ENCODE assay signal across 25 mouse cellular contexts in the genomic region with DNA sequence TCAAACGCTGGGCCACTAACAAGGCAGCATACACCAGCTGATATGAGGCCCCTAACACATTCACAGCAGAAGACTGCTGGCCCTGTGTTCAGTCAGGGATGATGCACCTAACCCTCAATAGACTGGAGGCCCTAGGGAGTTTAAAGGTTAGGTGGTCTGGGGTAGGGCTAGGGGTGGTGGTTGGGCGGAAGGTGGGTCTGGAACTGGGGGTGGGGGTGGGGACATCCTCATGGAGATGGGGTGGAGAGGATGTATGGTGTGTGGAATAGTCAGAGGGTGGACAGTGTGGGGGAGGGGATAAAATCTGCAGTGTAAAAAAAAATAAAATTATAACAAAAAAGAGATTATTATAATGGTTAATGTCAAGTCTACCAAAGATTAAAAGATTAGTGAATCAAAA.
DNase-seq lines count a peak whose midpoint lies in the region; ATAC-seq and TF ChIP-seq lines count a peak whose summit lies in the region.
"Had no signal": no experiment of that assay in that cellular context is flagged by ENCODE, and none has a peak within 500 bp of the region (broad histone marks: within the 10 kb centered on the region; RNA-seq: fewer than 3 reads in every experiment).

No protein-coding gene starts in this region.

- H3K9ac ChIP-seq in embryonic facial prominence, embryonic 12.5 days: no peak overlapping the region
- no peak overlapping the region for H3K9ac ChIP-seq in hindbrain, embryonic 15.5 days
- no peak overlapping the region for H3K9ac ChIP-seq in hindbrain, postnatal 0 days (replicated peaks; ENCODE audit: low read length)
- H3K9ac ChIP-seq in midbrain, embryonic 14.5 days (replicated peaks; ENCODE audit: low read length): no peak overlapping the region
- no peak overlapping the region for H3K9ac ChIP-seq in midbrain, embryonic 11.5 days (ENCODE audit: low read length)
- H3K9ac ChIP-seq: embryonic facial prominence, embryonic 15.5 days; forebrain, embryonic 13.5 days; forebrain, embryonic 15.5 days; forebrain, postnatal 0 days had no signal

- H3K4me3 ChIP-seq in embryonic facial prominence, embryonic 12.5 days: no peak overlapping the region
- no peak overlapping the region for H3K4me3 ChIP-seq in embryonic facial prominence, embryonic 10.5 days
- H3K4me3 ChIP-seq in hindbrain, embryonic 15.5 days: no peak overlapping the region
- no peak overlapping the region for H3K4me3 ChIP-seq in hindbrain, postnatal 0 days (ENCODE audit: low read length)
- H3K4me3 ChIP-seq in midbrain, embryonic 14.5 days (replicated peaks; ENCODE audit: low read depth, low read length): no peak overlapping the region
- H3K4me3 ChIP-seq in midbrain, embryonic 11.5 days (ENCODE audit: low read depth, low read length): no peak overlapping the region
- H3K4me3 ChIP-seq: embryonic facial prominence, embryonic 15.5 days; erythroblast, embryonic 14.5 days; forebrain, embryonic 13.5 days; forebrain, embryonic 15.5 days had no signal

- peak; percentile 60; the same call in 1 of the 2 replicates for ATAC-seq in embryonic facial prominence, embryonic 12.5 days (ENCODE audit: insufficient number of reproducible peaks, insufficient read depth, low FRiP score, low TSS enrichment)
- ATAC-seq in hindbrain, embryonic 15.5 days (ENCODE audit: low FRiP score, low read depth): peak; percentile 30; the same call in 1 of the 2 replicates
- no peak for ATAC-seq in hindbrain, postnatal 0 days
- 0 out of 2 replicates have a peak, but pooled peaks have one; percentile 20 for ATAC-seq in midbrain, embryonic 14.5 days (ENCODE audit: low FRiP score, low TSS enrichment)
- no peak for ATAC-seq in midbrain, embryonic 11.5 days (ENCODE audit: low FRiP score)
- ATAC-seq: activated CD4-positive, CD25-positive, alpha-beta regulatory T cell, adult 4 months; CD4-positive, CD25-positive, alpha-beta regulatory T cell, adult 4 months; forebrain, embryonic 13.5 days; forebrain, embryonic 15.5 days; forebrain, postnatal 0 days; Patski had no signal

- 90% methylated on average over 2 of the region's 2 CpGs for WGBS in embryonic facial prominence, embryonic 12.5 days
- 81% methylated on average over 2 of the region's 2 CpGs for WGBS in embryonic facial prominence, embryonic 10.5 days
- 86% methylated on average over 2 of the region's 2 CpGs for WGBS in hindbrain, embryonic 15.5 days
- 82% methylated on average over 2 of the region's 2 CpGs for WGBS in hindbrain, postnatal 0 days
- WGBS in midbrain, embryonic 14.5 days: 84% methylated on average over 2 of the region's 2 CpGs
- WGBS in midbrain, embryonic 11.5 days: 83% methylated on average over 2 of the region's 2 CpGs

- no peaks in the 10 kb centered on the region for H3K4me1 ChIP-seq in embryonic facial prominence, embryonic 12.5 days
- no peaks in the 10 kb centered on the region for H3K4me1 ChIP-seq in embryonic facial prominence, embryonic 10.5 days
- no peaks in the 10 kb centered on the region for H3K4me1 ChIP-seq in hindbrain, embryonic 15.5 days (replicated peaks)
- H3K4me1 ChIP-seq in hindbrain, postnatal 0 days (ENCODE audit: insufficient read depth, low read length): no peaks in the 10 kb centered on the region
- no peaks in the 10 kb centered on the region for H3K4me1 ChIP-seq in midbrain, embryonic 14.5 days (ENCODE audit: control insufficient read depth, insufficient read depth, low read length)
- H3K4me1 ChIP-seq in midbrain, embryonic 11.5 days (ENCODE audit: control insufficient read depth, insufficient read depth, low read length): no peaks in the 10 kb centered on the region
- H3K4me1 ChIP-seq: embryonic facial prominence, embryonic 15.5 days; forebrain, embryonic 13.5 days; forebrain, embryonic 15.5 days had no signal

- no peaks in the 10 kb centered on the region for H3K36me3 ChIP-seq in embryonic facial prominence, embryonic 12.5 days
- H3K36me3 ChIP-seq in embryonic facial prominence, embryonic 10.5 days (replicated peaks): no peaks in the 10 kb centered on the region
- H3K36me3 ChIP-seq in hindbrain, embryonic 15.5 days: no peaks in the 10 kb centered on the region
- no peaks in the 10 kb centered on the region for H3K36me3 ChIP-seq in hindbrain, postnatal 0 days (ENCODE audit: insufficient read depth, low read length)
- H3K36me3 ChIP-seq in midbrain, embryonic 14.5 days (ENCODE audit: control insufficient read depth, insufficient read depth, low read length): no peaks in the 10 kb centered on the region
- H3K36me3 ChIP-seq in midbrain, embryonic 11.5 days (ENCODE audit: control insufficient read depth, insufficient read depth, low read length): no peaks in the 10 kb centered on the region
- H3K36me3 ChIP-seq: embryonic facial prominence, embryonic 15.5 days; forebrain, embryonic 15.5 days; G1E had no signal

- H3K4me2 ChIP-seq in embryonic facial prominence, embryonic 12.5 days (replicated peaks): no peak overlapping the region
- H3K4me2 ChIP-seq in hindbrain, embryonic 15.5 days: no peak overlapping the region
- no peak overlapping the region for H3K4me2 ChIP-seq in hindbrain, postnatal 0 days (ENCODE audit: low read depth, low read length)
- H3K4me2 ChIP-seq in midbrain, embryonic 14.5 days (ENCODE audit: low read length): no peak overlapping the region
- no peak overlapping the region for H3K4me2 ChIP-seq in midbrain, embryonic 11.5 days
- H3K4me2 ChIP-seq: embryonic facial prominence, embryonic 15.5 days; forebrain, embryonic 13.5 days; forebrain, embryonic 15.5 days had no signal

- no peaks in the 10 kb centered on the region for H3K9me3 ChIP-seq in embryonic facial prominence, embryonic 12.5 days
- H3K9me3 ChIP-seq in embryonic facial prominence, embryonic 10.5 days: no peaks in the 10 kb centered on the region
- no peaks in the 10 kb centered on the region for H3K9me3 ChIP-seq in hindbrain, embryonic 15.5 days
- no peaks in the 10 kb centered on the region for H3K9me3 ChIP-seq in hindbrain, postnatal 0 days (ENCODE audit: low read length)
- no peaks in the 10 kb centered on the region for H3K9me3 ChIP-seq in midbrain, embryonic 14.5 days (ENCODE audit: control insufficient read depth, low read length)
- H3K9me3 ChIP-seq in midbrain, embryonic 11.5 days (ENCODE audit: control insufficient read depth, low read length): no peaks in the 10 kb centered on the region
- H3K9me3 ChIP-seq: embryonic facial prominence, embryonic 15.5 days; forebrain, embryonic 13.5 days; forebrain, embryonic 15.5 days; G1E had no signal

- H3K27ac ChIP-seq in embryonic facial prominence, embryonic 12.5 days: no peak overlapping the region
- H3K27ac ChIP-seq in embryonic facial prominence, embryonic 10.5 days (replicated peaks): no peak overlapping the region
- no peak overlapping the region for H3K27ac ChIP-seq in hindbrain, embryonic 15.5 days (replicated peaks)
- no peak overlapping the region for H3K27ac ChIP-seq in hindbrain, postnatal 0 days
- H3K27ac ChIP-seq in midbrain, embryonic 14.5 days (replicated peaks; ENCODE audit: low read depth, low read length): no peak overlapping the region
- H3K27ac ChIP-seq in midbrain, embryonic 11.5 days (ENCODE audit: low read depth, low read length): no peak overlapping the region
- H3K27ac ChIP-seq: embryonic facial prominence, embryonic 15.5 days; forebrain, embryonic 13.5 days; forebrain, embryonic 15.5 days had no signal

- no peaks in the 10 kb centered on the region for H3K27me3 ChIP-seq in embryonic facial prominence, embryonic 12.5 days
- H3K27me3 ChIP-seq in embryonic facial prominence, embryonic 10.5 days (replicated peaks; ENCODE audit: low read depth, poor library complexity, severe bottlenecking): no peaks in the 10 kb centered on the region
- H3K27me3 ChIP-seq in hindbrain, embryonic 15.5 days: no peaks in the 10 kb centered on the region
- no peaks in the 10 kb centered on the region for H3K27me3 ChIP-seq in hindbrain, postnatal 0 days (ENCODE audit: insufficient read depth, low read length)
- no peaks in the 10 kb centered on the region for H3K27me3 ChIP-seq in midbrain, embryonic 14.5 days (ENCODE audit: control insufficient read depth, insufficient read depth, low read length)
- H3K27me3 ChIP-seq in midbrain, embryonic 11.5 days (ENCODE audit: control insufficient read depth, insufficient read depth, low read length): no peaks in the 10 kb centered on the region
- H3K27me3 ChIP-seq: CH12.LX; embryonic facial prominence, embryonic 15.5 days; forebrain, embryonic 13.5 days; forebrain, embryonic 15.5 days; Patski had no signal

- DNase-seq in embryonic facial prominence, embryonic 10.5 days (ENCODE audit: low spot score): no peak
- DNase-seq in hindbrain, postnatal 0 days (ENCODE audit: low spot score): no peak
- DNase-seq in midbrain, embryonic 14.5 days: no peak
- DNase-seq in midbrain, embryonic 11.5 days (ENCODE audit: low spot score, missing footprints): no peak
- DNase-seq: adrenal gland, adult 8-10 months; adrenal gland, postnatal 14 days; adrenal gland, postnatal 36 days; B cell, adult 2 months; cerebellum, adult 11-12 months; cerebellum, adult 2 months; cerebellum, adult 9-10 months; cerebellum, postnatal 10 days; cerebellum, postnatal 25 days; forebrain, postnatal 0 days had no signal

- TF ChIP-seq CTCF in hindbrain, postnatal 0 days (IDR thresholded peaks at IDR 0.05; ENCODE audit: low read depth): no peak

Comparison
In these comparisons a context has a peak if more than half of its experiments do, and no peak if none do; other contexts are left out.
1. ATAC-seq: peak in embryonic facial prominence, embryonic 12.5 days (single experiment), hindbrain, embryonic 15.5 days (single experiment) and midbrain, embryonic 14.5 days (single experiment); none in hindbrain, postnatal 0 days (single experiment) and midbrain, embryonic 11.5 days (single experiment).